Mouse (Mus musculus) heart, postnatal 0 days (tissue): ENCODE results near the gene Rraga.

Experiments
- CTCF ChIP-seq: IDR thresholded peaks from 2 replicates; pipeline ENCODE4 v1.5.1; 2016; ENCODE audit warnings: antibody characterized with exemption, control low read depth, low read depth
- EP300 ChIP-seq: IDR thresholded peaks from 2 replicates; pipeline ENCODE4 v1.6.1; 2016; ENCODE audit warnings: antibody characterized with exemption, low read depth

DNA sequence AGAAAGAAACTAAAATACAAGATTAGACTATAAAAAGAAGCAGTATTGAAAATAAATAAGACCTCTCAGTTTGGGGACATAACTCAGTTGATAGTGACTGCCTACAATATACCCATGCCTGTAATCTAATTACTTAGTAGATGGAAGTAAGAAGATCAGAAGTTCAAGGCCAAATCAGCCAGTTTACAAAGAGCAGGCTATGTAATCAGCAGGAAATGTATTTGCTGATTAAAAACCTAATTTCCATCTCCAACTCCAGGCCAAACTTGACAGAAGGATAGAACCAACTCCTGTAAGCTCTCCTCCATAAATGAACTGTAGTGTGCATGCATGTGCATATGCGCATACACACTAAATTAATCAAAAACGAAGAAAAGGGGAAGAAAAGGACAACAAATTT is 15.8 kb downstream of the Rraga start:
- TF ChIP-seq CTCF (no peak), EP300 (no peak)
